Mouse (Mus musculus) forebrain, embryonic 11.5 days (tissue): Measurements from ENCODE around the gene Smug1. TPM values are rescaled to one million over a fixed set of nuclear protein-coding genes. Genes with fewer than 3 reads are reported as not detected.

Experiments
- ATAC-seq: fragments of 200-750 bp; cut with Nextera tagmentation; replicated peaks from 2 replicates; pipeline ENCODE4 v1.8.0; 2017; ENCODE audit warnings: moderate TSS enrichment; ENCODE audit not compliant: low FRiP score
- DNase-seq: peaks from one replicate; pipeline ENCODE4 v3.0.0-alpha.2; 2017; ENCODE audit warnings: low spot score
- H3K27ac ChIP-seq: fragments of 300-500 bp; sonication (generic); 2 replicates; pipeline ENCODE4 v1.5.1; 2014; ENCODE audit warnings: low read depth, low read length
- H3K27me3 ChIP-seq: fragments of 300-500 bp; sonication (generic); 2 replicates; pipeline ENCODE4 v1.6.1; 2014; ENCODE audit warnings: mild to moderate bottlenecking, low read length, mixed read lengths; ENCODE audit not compliant: control insufficient read depth, insufficient read depth
- H3K36me3 ChIP-seq: fragments of 300-500 bp; sonication (generic); 2 replicates; pipeline ENCODE4 v1.6.1; 2014; ENCODE audit warnings: mild to moderate bottlenecking, low read length, moderate library complexity, mixed read lengths; ENCODE audit not compliant: control insufficient read depth, insufficient read depth
- H3K4me1 ChIP-seq: fragments of 300-500 bp; sonication (generic); replicated peaks from 2 replicates; pipeline ENCODE4 v1.6.1; 2014; ENCODE audit warnings: low read length, mixed read lengths; ENCODE audit not compliant: control insufficient read depth, insufficient read depth
- H3K4me2 ChIP-seq: fragments of 300-500 bp; sonication (generic); 2 replicates; pipeline ENCODE4 v1.6.1; 2014; ENCODE audit warnings: low read depth, mild to moderate bottlenecking, low read length, moderate library complexity, mixed read lengths; ENCODE audit not compliant: severe bottlenecking
- H3K4me3 ChIP-seq: fragments of 300-500 bp; sonication (generic); 2 replicates; pipeline ENCODE4 v1.5.1; 2014; ENCODE audit warnings: low read depth, low read length
- H3K9ac ChIP-seq: fragments of 300-500 bp; sonication (generic); 2 replicates; pipeline ENCODE4 v1.6.1; 2014; ENCODE audit warnings: low read length
- H3K9me3 ChIP-seq: fragments of 300-500 bp; sonication (generic); 2 replicates; pipeline ENCODE4 v1.6.1; 2016; ENCODE audit warnings: low read length, mixed read lengths; ENCODE audit not compliant: control insufficient read depth
- WGBS: fragments of 180-500 bp; shearing (Covaris S2); extraction: QIAGEN DNeasy Blood & Tissue Kit; methylation state at CpG from one replicate; pipeline ENCODE4 v1.1.7; 2014; 5-methylcytosine and 5-hydroxymethylcytosine counted together
- polyA plus RNA-seq: library from polyadenylated mRNA; unstranded; fragments of >200 nt; fragmentation: Nextera tagmentation; extraction: Ambion mirVana; gene quantifications from 2 replicates; pipeline ENCODE4 v1.2.1, GENCODE M21; 2014

Gene Smug1
- polyA plus RNA-seq, 1 experiment from 2014 or later = 20.5 TPM

DNA sequence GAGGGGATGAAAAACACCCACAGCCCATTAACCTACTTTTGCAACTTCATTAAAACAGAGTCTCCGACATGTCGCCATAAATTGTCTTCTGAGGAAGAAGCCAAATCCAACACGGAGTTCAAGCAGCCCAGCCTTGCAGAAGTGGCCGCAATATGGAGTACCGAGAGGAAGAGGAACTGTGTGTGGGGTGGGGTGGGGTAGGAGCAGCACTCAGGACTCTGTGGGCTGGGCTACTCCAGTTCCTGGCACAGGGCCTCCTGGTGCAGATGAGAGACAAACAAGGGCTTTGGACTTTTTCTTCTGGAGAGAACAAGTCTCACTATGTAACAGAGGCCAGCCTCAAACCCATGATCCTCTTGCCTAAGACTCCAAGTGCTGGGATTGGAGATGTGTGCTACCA is 40.9 kb downstream of the Smug1 start:
- no peaks in the 10 kb centered on the region for H3K36me3 ChIP-seq
- 83% methylated on average over 5 of the region's 5 CpGs for WGBS
- H3K4me3 ChIP-seq = no peak overlapping the region
- no peaks in the 10 kb centered on the region for H3K27me3 ChIP-seq
- peaks cover 3% of the 10 kb centered on the region; the same call in 1 of the 2 replicates for H3K9me3 ChIP-seq
- ATAC-seq (no peak), DNase-seq (no peak)
- no peak overlapping the region for H3K27ac ChIP-seq
- no peaks in the 10 kb centered on the region for H3K4me1 ChIP-seq
- H3K9ac ChIP-seq = no peak overlapping the region
- H3K4me2 ChIP-seq = no peak overlapping the region

DNA sequence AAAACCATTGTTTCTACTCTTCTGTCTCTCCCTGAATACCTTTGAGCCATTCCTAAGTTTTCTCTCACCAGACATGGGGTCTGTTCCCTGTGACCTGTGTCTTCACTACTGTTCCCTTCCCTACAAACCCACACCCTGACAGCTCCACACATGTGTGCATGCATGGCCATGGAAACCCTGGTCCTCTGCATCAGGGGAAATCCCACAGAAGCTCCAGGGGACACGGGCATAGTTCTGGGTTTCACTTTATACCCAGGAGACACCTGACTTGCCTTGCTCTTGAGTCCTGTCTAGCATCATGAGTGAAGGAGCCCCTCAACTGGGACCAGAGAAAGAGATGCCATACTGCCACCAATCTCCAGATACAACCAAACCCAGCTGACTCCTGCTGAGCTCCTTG is 42.6 kb downstream of the Smug1 start:
- Histone ChIP-seq H3K36me3 (no peaks in the 10 kb centered on the region), H3K9ac (no peak overlapping the region), H3K4me1 (no peaks in the 10 kb centered on the region), H3K9me3 (peaks cover 3% of the 10 kb centered on the region; the same call in 1 of the 2 replicates), H3K4me3 (no peak overlapping the region), H3K27me3 (no peaks in the 10 kb centered on the region), H3K27ac (no peak overlapping the region), H3K4me2 (no peak overlapping the region)
- no peak for DNase-seq
- ATAC-seq = no peak
- 61% methylated on average over 1 of the region's 1 CpGs for WGBS

DNA sequence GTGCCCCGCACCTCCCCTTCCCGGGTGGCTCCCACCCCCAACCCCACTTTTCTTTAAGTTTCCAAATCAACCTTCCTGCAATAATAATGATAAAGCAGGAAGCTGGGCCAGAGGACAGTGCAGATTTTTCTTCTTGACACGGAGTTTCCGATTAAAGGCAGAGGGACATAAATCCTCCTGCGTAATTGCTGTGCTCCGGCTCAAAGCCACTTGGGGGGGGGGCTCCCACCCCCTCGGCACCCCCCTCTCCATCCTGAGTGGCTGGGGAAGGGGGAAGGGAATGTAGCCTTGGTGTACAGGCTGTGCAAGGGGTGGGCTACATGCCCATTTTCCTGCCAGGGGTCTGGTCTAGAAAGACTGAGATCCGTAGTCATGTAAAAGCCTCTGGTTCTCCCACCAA is 43.5 kb downstream of the Smug1 start:
- WGBS = 82% methylated on average over 8 of the region's 8 CpGs
- H3K27me3 ChIP-seq = no peaks in the 10 kb centered on the region

GRCm38 (mm10) chr15:103122372-103122771 is 44.5 kb downstream of the Smug1 start:
- Histone ChIP-seq H3K27ac (no peak overlapping the region), H3K4me1 (no peaks in the 10 kb centered on the region), H3K4me2 (no peak overlapping the region), H3K4me3 (no peak overlapping the region), H3K36me3 (no peaks in the 10 kb centered on the region), H3K9ac (no peak overlapping the region), H3K27me3 (peaks cover 3% of the 10 kb centered on the region), H3K9me3 (peaks cover 2% of the 10 kb centered on the region; the same call in 1 of the 2 replicates)
- WGBS = 35% methylated on average over 2 of the region's 2 CpGs
- ATAC-seq (no peak), DNase-seq (no peak)

More for the DNA sequence above, 43.5 kb downstream of the Smug1 start:
- Histone ChIP-seq H3K27ac (no peak overlapping the region), H3K4me1 (no peaks in the 10 kb centered on the region), H3K9me3 (peaks cover 3% of the 10 kb centered on the region; the same call in 1 of the 2 replicates), H3K9ac (no peak overlapping the region), H3K4me2 (no peak overlapping the region), H3K36me3 (no peaks in the 10 kb centered on the region), H3K4me3 (no peak overlapping the region)
- no peak for DNase-seq
- no peak for ATAC-seq

GRCm38 (mm10) chr15:103121416-103121815 is 45.5 kb downstream of the Smug1 start:
- Histone ChIP-seq H3K36me3 (no peaks in the 10 kb centered on the region), H3K4me3 (no peak overlapping the region), H3K9ac (no peak overlapping the region), H3K4me1 (no peaks in the 10 kb centered on the region), H3K4me2 (no peak overlapping the region), H3K27me3 (peaks cover 7% of the 10 kb centered on the region), H3K27ac (no peak overlapping the region), H3K9me3 (no peaks in the 10 kb centered on the region)
- ATAC-seq (no peak), DNase-seq (no peak)
- 57% methylated on average over 5 of the region's 5 CpGs for WGBS

- Histone ChIP-seq H3K27ac (no peak overlapping the region), H3K9ac (no peak overlapping the region), H3K27me3 (peaks cover 10% of the 10 kb centered on the region), H3K4me3 (no peak overlapping the region), H3K4me1 (no peaks in the 10 kb centered on the region), H3K4me2 (no peak overlapping the region), H3K9me3 (no peaks in the 10 kb centered on the region), H3K36me3 (no peaks in the 10 kb centered on the region)
- ATAC-seq (no peak), DNase-seq (no peak)
- 79% methylated on average over 11 of the region's 11 CpGs for WGBS
Measured at GRCm38 (mm10) chr15:103120594-103120993, 46.3 kb downstream of the Smug1 start.

GRCm38 (mm10) chr15:103115726-103116125 is 51.2 kb downstream of the Smug1 start:
- ATAC-seq (no peak), DNase-seq (no peak)
- peaks cover 4% of the 10 kb centered on the region; the same call in 1 of the 2 replicates for H3K4me1 ChIP-seq
- H3K9me3 ChIP-seq = no peaks in the 10 kb centered on the region
- H3K4me2 ChIP-seq = no peak overlapping the region
- no peak overlapping the region for H3K4me3 ChIP-seq
- WGBS = 58% methylated on average over 5 of the region's 5 CpGs
- H3K36me3 ChIP-seq = no peaks in the 10 kb centered on the region
- peaks cover 29% of the 10 kb centered on the region for H3K27me3 ChIP-seq
- no peak overlapping the region for H3K27ac ChIP-seq
- no peak overlapping the region for H3K9ac ChIP-seq

DNA sequence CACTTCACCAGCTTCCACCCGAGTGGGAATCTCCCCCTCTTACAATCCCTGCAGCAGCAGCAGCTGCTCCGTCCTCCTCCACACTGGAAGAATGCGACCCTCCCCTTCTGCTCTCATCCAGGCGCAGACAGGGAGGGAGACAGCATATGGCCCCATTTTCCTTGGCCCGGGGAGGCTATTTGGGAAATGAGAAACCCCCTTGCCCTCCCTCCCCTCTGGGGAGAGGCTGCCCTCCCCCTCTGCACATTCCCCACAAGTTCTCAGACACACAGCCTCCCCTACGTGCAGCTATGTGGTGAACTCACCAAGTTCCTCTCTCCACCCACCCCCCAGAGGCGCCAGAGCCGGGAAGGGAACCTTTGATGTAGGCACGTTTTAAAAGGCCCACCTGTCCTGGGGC is 51.6 kb downstream of the Smug1 start:
- Histone ChIP-seq H3K27ac (no peak overlapping the region), H3K4me2 (no peak overlapping the region), H3K9me3 (no peaks in the 10 kb centered on the region), H3K4me3 (no peak overlapping the region), H3K4me1 (peaks cover 4% of the 10 kb centered on the region; the same call in 1 of the 2 replicates), H3K36me3 (no peaks in the 10 kb centered on the region), H3K27me3 (peaks cover 29% of the 10 kb centered on the region), H3K9ac (no peak overlapping the region)
- ATAC-seq = no peak
- no peak for DNase-seq
- WGBS = 10% methylated on average over 9 of the region's 9 CpGs

DNA sequence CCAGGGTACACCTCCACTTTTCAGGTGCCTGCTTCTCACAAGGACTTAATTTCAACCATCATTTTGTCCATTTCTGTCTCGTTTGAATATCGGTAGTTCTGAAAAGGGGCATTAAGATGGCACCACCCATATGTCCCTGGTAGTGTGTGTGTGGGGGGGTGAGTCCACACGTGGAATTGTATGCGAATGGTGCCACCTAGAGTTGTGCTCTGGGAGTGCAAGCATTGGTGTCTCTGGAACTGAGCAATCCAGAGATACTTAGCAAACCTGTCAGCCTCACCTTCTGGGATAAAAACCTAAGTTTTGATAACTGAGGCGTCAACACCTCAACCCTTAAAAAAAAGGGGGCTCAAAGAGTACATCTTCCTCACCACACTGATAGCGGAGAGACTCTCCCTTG is 53.8 kb downstream of the Smug1 start:
- Histone ChIP-seq H3K27me3 (peaks cover 30% of the 10 kb centered on the region), H3K4me3 (no peak overlapping the region), H3K9ac (no peak overlapping the region), H3K4me1 (peaks cover 4% of the 10 kb centered on the region; the same call in 1 of the 2 replicates), H3K4me2 (no peak overlapping the region), H3K36me3 (no peaks in the 10 kb centered on the region), H3K27ac (no peak overlapping the region), H3K9me3 (no peaks in the 10 kb centered on the region)
- ATAC-seq (no peak), DNase-seq (no peak)
- 75% methylated on average over 6 of the region's 6 CpGs for WGBS
